Mouse (Mus musculus) left cerebral cortex, adult 11 months (tissue): ENCODE data around the gene Fam129a.

Experiments used
- DNase-seq: peaks from one replicate; pipeline ENCODE4 v3.0.0; 2022; ENCODE audit warnings: low spot score

Gene Fam129a

DNA sequence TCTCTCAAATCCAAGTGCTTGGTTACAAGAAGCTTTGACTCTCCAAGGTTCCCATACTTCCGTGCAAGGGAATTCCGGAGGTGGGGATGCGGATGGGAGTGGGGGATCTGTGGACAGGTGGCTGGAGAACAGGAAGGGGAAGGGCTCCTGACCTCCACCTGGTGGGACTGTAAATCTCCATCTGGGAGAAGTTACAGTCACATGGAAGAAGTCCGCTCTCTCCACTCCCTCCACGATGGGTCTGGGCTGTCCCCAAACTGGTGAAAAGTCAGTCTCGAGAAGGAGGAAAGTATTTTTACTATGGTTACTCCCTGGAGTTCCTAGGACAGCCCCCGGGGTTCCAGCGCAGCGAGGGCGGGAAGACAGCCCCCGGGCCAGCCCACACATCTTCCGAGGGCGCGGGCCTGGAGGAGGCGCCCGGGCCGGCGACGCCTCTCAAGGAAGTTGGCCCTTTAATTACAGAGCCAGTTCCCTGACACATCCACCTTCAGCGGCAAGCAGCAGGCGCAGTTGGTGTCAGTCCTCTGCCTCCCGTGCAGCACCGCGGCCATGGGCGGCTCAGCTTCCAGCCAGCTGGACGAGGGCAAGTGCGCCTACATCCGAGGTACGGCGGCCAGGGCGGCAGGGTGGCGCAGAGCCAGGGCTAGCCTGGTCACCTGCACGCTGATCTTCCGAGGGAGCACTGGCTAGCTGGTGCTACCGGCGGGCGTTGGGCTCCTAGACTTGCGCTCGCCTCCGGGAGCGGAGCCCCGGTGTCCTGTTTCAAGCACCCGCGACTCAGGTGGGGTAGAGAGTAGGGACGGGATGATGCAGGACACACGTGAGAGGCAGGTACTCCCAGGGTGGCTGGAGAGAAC, at the start of gene Fam129a:
Gene Fam129a (plus strand): TSS at position 206 of the 857 bp plus-strand sequence.
- no peak for DNase-seq

DNA sequence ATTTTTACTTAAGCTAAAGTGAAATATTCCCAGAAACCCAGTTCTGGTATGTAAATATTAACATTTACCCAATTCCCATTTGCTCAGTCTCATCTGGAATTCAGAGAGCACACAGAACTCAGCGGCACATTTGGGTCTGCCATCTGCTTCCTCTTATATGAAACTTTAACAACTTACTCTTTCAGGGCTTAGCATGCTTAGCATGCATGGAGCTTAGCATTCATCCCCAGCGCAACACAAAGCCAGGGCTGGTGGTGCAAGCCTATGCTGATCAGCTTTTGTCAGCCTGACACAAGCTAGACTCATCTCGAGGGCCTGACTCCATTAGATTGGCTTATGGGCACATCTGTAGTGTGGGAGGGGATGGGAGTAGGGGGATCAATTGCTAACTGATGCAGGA, 44.3 kb upstream of the Fam129a start:
- no peak for DNase-seq

DNA sequence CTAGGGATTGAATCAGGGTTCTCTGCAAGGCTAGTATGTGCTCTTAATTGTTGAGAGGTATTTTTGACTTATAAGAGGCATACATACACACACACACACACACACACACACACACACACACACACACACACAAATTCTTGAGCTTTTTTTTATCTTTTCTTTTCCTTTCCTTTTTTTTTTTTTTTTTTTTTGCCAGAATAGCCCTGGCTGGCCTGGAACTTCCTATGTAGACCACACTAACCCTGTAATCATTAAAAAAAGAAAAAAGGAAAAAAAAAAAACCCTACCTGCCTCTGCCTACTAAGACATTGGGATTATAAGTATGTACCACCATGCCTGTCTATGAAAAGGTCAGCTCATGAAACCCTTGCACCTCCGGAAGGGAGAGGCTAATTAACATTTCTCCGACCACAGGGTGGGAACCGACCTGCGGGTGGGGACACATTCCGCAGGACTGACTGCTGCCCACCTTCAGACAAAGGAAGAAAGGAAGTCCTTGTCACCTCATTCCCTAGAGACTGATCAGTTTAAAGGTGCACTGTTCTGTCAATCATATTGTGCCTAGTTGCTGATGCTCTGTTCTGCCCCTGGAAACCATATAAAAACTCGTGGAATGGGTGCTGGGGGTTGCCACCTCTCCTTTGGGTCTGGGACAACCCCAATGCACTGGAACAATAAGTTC, 27.0 kb upstream of the Fam129a start:
- DNase-seq: no peak

DNA sequence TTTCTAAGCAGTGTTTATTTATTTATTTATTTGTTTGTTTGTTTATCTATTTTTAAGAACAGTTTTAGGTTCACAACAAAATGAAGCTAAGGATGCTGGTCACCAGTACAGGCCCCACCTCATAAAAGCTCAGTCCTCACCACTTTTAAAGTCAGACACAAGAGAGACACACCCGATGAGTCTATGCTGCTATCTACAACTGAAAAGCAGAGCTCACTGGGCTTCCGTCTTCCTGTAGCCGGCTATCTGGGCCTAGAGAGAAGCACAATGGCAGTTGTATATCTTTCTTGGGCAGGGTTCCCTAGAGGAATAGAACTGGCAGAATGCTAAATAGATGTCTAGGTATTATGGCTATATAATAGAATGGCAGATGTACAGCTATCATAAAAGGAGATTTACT, 26.4 kb upstream of the Fam129a start:
- no peak for DNase-seq

DNA sequence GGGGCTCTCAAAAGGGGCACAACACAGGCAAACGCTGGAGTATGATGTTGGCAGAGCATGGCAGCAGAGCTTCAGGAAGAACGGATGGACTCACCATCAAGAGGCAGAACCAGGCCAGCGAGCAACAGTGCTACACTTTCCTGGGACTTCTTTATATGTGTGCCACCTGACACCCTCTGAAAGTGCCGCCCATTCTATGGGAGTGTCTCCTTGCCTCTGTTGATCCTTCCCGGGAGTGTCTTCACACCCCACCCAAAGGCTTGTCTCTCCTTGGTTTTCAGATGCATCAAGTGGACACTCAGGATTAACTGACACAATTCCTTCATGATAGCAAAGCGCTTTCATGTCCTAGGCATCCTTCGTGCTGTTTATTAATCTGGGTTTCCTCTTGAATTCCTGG, 25.4 kb upstream of the Fam129a start:
- DNase-seq: no peak

DNA sequence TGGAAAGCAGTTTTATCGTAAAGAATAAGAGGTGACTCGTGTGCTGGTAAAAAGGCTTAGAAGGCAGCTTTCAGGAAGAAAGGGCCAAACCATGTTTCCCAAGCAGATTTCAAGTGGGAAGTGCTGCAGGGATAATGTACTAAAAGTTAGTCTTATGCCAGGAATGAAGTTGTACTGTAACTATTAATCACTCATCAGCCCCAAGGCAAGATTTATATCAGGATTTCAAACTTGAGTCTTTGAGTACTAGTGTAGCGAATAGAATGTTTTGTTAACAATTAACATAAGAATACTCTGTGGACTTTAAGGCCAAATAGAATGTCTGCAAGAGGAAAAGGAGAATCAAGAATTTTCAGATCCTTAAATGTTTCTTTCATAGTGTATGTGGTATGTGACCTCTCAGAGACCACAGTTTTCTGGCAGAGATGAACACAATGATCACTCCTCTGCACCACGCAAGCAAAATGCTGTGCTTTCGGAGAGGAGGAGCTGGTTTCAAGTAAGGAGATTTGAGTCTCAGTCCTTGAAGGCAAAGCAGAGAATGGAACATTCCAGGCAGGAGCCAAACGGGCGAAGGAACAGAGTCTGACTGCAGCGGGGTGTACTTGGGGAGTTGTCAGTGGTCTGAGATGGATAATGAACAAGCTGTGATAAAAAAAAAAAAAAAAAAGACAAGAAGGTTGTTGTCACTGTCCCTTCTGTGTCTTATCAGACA, 21.9 kb upstream of the Fam129a start:
- DNase-seq: no peak

DNA sequence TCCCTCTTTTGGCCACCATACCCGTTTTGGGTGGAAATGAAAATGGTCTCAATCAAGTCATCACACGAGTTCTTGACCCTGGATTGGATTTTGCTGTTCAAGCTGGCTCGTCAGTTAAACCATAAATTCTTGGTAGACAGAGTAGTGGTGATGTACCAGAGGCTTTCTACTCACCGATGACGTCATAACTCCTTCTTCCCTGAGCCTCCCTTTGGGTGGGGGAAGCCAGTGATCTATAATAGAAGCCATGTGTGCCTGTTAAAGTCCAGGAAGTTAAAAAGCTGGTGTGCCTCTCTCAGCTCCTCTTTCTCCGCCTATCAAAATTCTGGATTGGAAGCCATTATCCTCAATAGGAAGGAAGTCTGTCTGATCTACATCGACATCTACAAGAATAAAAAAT, 21.2 kb upstream of the Fam129a start:
- DNase-seq: no peak

DNA sequence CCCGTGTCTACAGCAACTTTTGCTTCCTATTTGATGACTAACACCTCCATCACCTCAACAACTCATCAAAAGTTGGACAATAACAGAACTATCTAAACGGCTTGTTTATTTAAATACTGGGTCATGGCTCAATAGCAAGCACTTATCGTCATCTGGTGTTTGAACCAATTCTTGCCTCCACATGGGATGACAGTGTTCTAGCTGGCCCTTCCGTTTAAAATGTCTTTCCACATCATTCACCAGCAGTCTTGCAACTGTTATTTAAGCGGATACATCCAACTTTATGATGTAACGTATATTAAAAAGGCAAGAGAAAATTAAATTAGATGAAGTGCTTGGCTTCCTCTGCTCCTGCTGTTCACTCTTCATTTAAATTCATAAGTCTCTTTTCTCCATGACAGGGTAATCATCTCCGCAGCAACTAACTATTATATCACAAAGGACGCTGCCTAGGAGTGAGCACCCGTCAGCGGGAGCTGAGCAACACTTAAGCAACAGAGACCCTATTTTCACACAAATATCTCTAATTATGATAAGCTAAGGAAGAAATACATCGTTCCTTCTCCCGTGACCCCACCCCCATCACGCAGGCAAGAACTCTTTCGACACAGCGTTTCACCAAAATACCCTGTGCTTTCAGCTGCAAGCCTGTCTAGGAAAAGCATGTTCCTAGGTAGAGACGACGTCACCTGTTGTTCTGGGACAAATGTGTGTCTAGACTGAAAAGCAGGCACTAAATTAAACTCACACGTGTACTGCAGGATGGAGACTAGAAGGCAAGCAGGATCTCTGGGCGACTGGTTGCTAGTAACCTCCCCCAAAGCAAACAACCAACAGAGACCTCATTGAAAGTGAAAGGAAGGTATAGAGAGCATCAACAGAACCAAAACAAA, 20.2 kb upstream of the Fam129a start:
- DNase-seq: no peak

DNA sequence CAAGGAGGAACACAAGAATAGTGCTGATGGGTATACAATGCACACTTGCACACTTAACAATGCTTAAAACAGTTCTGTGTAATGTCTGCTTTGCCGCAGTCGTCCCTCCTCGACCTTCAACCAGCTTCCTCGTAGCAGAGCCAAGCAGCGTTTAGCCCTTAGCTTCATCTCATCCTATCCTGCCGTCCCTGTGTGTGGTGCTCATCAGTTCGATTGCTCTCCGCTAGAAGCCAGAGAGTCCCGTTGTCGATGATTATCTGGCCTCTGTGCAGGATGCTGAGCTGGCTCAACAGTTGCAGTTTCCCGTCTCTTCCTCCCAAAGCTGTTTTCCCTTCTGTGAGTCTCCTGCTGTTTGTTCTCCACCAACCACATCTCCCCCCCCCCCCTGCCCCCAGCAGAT, 10.4 kb upstream of the Fam129a start:
- DNase-seq: no peak

DNA sequence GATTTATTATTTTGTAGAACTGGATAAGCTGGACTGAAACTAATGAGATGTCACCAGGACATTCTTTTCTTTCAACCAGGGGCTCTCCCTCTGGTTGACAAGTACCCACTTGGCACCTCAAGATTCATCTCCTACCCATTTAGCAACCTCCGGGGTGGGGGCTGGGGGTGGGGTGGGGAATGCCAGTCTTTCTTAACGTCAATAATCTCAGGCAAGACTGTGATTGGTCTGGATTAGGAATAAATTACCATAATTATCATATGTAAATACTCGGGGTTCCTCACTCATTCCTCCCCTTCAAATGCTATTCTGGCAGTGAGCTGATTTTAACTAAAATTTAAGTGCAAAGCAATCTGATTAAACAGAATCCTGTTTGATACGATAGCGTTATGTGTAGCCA, 7.6 kb upstream of the Fam129a start:
- DNase-seq: no peak

DNA sequence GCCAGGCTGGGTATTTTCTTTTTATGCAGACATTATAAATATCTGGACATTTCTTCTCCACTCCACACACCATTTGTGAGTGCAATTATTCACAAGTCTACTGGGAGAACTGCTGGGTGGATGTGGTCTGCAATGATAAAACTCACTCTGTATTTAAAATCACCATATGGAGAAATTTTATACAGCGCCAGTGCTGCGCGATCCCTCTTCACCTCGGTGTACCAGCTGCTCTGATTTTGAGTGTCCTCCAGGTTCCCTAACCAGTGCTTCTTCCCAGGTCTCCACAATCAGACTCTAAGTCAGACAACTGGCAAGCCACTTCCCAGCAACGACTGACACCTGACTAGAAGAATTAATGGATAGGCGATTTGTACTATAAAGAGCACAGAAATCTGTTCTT, 7.1 kb upstream of the Fam129a start:
- no peak for DNase-seq

DNA sequence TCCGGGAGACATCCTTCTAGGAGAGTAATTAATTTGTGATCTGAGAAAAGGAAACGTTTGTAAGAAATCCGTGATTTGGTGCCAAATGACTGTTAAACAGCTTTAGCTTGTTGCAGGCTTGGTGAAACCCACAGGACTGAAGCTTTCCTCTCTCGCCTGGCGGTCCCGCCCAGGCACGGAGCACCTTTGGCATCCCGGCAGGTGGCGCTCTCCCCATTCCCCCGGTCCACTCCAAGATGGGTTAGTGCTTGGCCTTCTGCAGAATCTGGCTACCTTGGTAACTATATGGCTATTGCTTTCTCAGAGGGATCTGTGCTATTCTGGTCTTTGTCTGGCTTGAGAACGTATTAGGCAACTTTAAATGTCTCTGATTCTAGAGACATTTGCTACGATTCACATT, 6.6 kb upstream of the Fam129a start:
- peak; percentile 35 for DNase-seq

DNA sequence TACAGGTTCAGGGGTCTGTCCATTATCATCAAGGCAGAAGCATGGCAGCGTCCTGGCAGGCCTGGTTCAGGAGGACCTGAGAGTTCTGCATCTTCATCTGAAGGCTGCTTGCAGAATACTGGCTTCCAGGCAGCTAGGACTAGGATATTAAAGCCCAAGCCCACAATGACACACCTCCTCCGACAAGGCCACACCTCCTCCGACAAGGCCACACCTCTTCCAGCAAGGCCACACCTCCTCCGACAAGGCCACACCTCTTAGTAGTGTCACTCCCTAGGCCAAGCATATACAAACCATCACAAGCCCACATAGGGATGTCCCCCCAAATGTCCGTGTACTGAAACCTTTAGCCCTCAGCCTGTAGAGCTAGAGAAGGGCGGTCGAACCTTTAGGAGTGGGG, 2.3 kb upstream of the Fam129a start:
- DNase-seq: no peak

DNA sequence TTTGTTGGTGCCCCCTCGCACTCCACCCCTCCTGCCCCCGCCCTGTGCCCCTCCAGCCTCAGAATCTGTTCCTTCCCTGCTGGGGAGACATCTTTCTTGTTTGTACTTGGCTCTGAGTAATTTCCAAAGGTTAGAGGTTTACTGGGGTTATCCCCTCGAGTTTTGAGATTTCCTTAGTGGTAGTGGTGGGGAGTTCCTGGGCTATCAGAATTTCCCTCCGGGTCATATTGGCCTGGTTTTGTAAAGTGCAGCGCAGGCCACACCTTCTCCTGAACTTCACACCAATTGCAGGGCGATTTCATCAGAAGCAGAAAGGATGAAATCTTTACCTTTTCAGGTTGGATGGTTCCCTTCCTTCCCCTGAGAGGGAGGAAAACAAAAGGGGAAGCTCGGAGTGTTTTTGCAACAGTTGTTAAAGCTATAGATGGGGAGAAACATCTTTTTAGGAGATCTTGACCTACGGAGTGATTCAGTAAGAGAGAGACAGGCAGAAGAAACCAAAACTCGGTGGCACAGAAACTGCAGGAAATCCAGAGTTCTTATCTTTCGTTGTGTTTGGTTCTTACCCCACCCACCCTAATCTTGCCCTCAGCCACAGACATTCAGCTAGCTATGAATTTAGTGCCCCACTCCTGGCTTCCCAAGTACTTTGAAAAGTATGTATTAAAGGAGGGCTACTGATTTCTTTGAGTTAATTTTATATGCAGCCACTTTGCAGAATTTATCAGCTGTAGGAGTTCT, 1.0 kb downstream of the Fam129a start:
- DNase-seq: no peak

DNA sequence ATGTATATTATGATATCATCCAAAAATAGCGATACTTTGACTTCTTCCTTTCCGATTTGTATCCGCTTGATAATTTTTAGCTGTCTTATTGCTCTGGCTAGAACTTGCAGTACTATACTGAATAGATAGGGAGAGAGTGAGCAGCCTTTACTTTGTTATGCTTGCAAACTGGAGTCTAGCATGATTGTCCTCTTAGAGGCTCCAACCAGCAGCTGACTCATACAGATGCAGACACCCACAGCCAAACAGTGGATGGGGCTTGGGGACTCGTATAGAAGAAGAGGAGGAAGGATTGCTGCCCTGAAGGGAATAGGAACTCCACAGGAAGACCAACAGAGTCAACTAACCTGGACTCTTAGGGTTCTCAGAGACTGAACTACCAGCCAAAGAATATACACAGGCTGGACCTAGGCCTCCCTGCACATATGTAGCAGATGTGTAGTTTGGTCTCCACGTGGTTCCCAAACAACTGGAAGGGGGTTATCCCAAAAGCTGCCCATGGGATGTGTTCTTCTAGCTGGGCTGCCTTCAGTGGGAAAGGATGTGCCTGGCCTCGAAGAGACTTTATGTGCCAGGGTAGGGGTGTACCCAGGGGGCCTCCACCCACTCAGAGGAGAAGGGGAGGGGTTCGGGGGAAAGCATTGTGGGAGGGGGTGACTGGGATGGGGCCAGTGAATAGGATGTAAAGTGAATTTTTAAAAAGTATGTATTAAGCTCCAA, 1.8 kb downstream of the Fam129a start:
- DNase-seq: no peak

DNA sequence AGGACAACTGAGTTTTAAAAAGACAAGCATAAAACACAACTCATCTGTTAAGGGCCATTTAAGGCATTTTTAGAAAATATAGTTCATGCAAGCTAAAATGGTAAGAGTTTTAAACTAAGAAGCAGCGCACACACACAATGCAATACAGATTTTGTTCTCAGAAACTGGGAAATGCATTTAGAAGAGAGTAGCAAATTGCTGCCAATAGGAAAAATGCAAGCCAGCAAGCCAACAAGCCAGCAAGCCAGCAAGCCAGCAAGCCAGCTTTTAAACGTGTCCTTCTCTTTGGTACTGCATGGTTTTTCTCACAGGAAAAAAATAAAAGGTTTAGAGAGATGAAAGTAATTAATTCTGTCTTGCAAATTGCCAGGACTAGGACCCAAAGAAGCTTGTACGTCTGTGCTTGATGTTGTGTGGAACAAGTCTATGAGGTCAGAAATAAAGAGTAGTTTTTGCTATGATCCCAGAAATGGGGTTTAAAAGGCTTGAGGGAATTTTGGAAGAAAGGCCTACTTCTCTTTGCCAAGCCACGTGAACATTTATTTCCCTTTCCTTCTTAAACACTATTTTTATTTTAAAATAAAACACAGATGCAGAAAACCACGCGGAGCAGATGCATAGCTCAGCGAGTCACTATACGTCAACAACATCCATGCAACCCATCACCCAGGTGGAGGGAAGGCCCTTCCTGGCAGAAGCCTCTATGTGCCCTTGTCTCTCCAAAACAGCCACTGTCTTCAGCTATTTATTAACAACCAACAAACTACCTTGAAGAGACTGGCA, 9.4 kb downstream of the Fam129a start:
- no peak for DNase-seq

DNA sequence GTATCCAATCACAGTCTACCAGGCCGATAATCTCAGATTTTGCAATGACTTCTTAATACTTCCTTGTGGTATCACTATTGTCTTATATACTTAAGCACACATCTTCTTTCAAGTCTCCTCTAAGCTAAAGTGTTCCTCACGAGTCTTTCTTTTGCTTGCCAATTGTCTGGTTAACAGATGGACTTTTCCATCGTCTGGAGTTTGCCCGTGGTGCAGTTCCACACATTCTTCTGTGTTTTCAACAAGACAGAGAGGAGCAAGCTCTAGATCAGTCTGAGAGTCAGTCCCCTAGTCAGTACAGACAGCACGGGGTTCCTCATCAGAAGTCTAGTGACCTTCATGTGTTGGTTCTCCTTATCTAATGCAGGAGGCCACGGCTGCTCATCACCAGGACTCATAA, 10.5 kb downstream of the Fam129a start:
- DNase-seq: no peak

DNA sequence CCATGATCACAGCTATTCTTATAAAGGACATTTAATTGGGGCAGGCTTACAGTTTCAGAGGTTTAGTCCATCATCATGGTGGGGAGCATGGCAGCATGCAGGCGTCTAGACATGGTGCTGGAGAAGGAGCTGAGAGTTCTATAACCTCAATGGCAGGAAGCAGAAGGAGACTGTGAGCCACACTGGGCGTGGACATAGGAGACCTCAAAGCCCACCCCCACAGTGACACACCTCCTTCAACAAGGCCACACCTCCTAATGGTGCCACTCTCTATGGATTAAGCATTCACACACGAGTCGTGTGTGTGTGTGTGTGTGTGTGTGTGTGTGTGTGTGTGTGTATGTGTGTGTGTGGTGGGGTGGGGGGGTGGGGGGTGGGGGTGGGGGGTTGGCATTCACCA, 11.0 kb downstream of the Fam129a start:
- DNase-seq: no peak

DNA sequence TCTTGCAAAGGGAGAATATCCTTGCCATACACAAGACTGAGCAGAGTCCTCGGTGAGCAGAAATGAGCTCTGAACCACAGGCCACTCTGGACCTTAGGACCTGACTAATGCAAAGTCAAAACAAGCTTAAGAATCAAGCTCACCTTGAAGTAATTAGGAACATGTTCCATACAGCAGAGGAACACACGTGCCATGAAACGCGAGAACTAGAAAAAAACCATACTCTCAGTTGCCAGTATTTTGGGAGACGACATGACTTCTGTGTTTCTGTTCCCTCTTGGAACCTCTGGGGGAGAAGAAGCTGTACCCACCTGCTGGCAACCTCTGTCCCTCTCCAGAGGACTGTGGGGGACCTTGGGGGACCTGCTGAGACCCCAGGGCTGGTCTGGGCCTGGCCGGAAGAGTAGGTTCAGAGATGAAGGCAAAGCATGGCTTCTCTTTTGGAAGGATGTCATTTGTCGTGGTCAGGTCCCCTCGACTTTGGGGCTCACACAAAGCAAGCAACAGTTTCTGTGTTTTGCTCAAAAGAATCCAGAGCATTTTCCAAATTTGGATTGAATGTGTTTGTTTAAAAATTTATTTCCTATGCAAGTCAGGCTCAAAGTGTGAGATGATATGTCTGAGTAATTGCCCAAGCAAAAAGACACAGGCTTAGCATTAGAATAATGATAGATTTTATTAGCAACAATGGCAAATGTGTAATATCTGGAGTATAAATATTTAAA, 12.6 kb downstream of the Fam129a start:
- no peak for DNase-seq
